Mouse (Mus musculus): Measurements from ENCODE around the gene Acsf3.
A peak's percentile ranks its signal among the peaks of the same experiment; 100 is the strongest.

The Acsf3 gene

GRCm38 (mm10) chr8:122851692-122852545 is 76.6 kb downstream of the Acsf3 start:
- no peak for DNase-seq (ENCODE audit: low spot score)

GRCm38 (mm10) chr8:122852546-122852905 is 77.2 kb downstream of the Acsf3 start:
- no peak for DNase-seq (ENCODE audit: low spot score)

GRCm38 (mm10) chr8:122853340-122853771 is 78.1 kb downstream of the Acsf3 start:
- peak; percentile 49 for DNase-seq (ENCODE audit: low spot score)

GRCm38 (mm10) chr8:122854388-122854787 is 79.1 kb downstream of the Acsf3 start:
- no peak for DNase-seq (ENCODE audit: low spot score)

GRCm38 (mm10) chr8:122855123-122855522 is 79.8 kb downstream of the Acsf3 start:
- DNase-seq (ENCODE audit: low spot score): no peak

- DNase-seq (ENCODE audit: low spot score): no peak
Observed at GRCm38 (mm10) chr8:122856288-122856687, 81.0 kb downstream of the Acsf3 start.

GRCm38 (mm10) chr8:122859843-122860242 is 84.6 kb downstream of the Acsf3 start:
- DNase-seq (ENCODE audit: low spot score): no peak

GRCm38 (mm10) chr8:122864719-122865129 is 89.4 kb downstream of the Acsf3 start:
- no peak for DNase-seq (ENCODE audit: low spot score)

- no peak for DNase-seq (ENCODE audit: low spot score)
Observed at GRCm38 (mm10) chr8:122865441-122865840, 90.2 kb downstream of the Acsf3 start.

- DNase-seq (ENCODE audit: low spot score): no peak
Observed at GRCm38 (mm10) chr8:122866231-122866630, 90.9 kb downstream of the Acsf3 start.
